Mouse (Mus musculus): Measurements from ENCODE around the gene Dazap2.

Gene Dazap2

GRCm38 (mm10) chr15:100639972-100640750 lies 25.0 kb downstream of the Dazap2 start:
- DNase-seq (ENCODE audit: low spot score) = no peak

GRCm38 (mm10) chr15:100641226-100641810 lies 26.2 kb downstream of the Dazap2 start:
- no peak for DNase-seq (ENCODE audit: low spot score)

GRCm38 (mm10) chr15:100642451-100642850 lies 27.3 kb downstream of the Dazap2 start:
- no peak for DNase-seq (ENCODE audit: low spot score)

- no peak for DNase-seq (ENCODE audit: low spot score)
These were observed 31.0 kb downstream of the Dazap2 start for GRCm38 (mm10) chr15:100646161-100646560.

GRCm38 (mm10) chr15:100650111-100650510 lies 35.0 kb downstream of the Dazap2 start:
- DNase-seq (ENCODE audit: low spot score) = no peak

- DNase-seq (ENCODE audit: low spot score) = no peak
These were observed 36.5 kb downstream of the Dazap2 start for GRCm38 (mm10) chr15:100651610-100652009.

GRCm38 (mm10) chr15:100654271-100654670 lies 39.1 kb downstream of the Dazap2 start:
- no peak for DNase-seq (ENCODE audit: low spot score)

GRCm38 (mm10) chr15:100655201-100655600 lies 40.1 kb downstream of the Dazap2 start:
- no peak for DNase-seq (ENCODE audit: low spot score)

- peak; percentile 59 for DNase-seq (ENCODE audit: low spot score)
These were observed 45.2 kb downstream of the Dazap2 start for GRCm38 (mm10) chr15:100660306-100660705.

- DNase-seq (ENCODE audit: low spot score) = no peak
These were observed 45.7 kb downstream of the Dazap2 start for GRCm38 (mm10) chr15:100660805-100661204.

- DNase-seq (ENCODE audit: low spot score) = no peak
These were observed 49.7 kb downstream of the Dazap2 start for GRCm38 (mm10) chr15:100664813-100665274.

GRCm38 (mm10) chr15:100665411-100666218 lies 50.5 kb downstream of the Dazap2 start:
- DNase-seq (ENCODE audit: low spot score) = no peak

- no peak for DNase-seq (ENCODE audit: low spot score)
These were observed 51.1 kb downstream of the Dazap2 start for GRCm38 (mm10) chr15:100666219-100666696.

- DNase-seq (ENCODE audit: low spot score) = no peak
These were observed 51.7 kb downstream of the Dazap2 start for GRCm38 (mm10) chr15:100666851-100667250.

GRCm38 (mm10) chr15:100667420-100667819 lies 52.3 kb downstream of the Dazap2 start:
- no peak for DNase-seq (ENCODE audit: low spot score)

GRCm38 (mm10) chr15:100667871-100668545 lies 52.9 kb downstream of the Dazap2 start:
- DNase-seq (ENCODE audit: low spot score) = no peak

GRCm38 (mm10) chr15:100669337-100669736 lies 54.2 kb downstream of the Dazap2 start, which contains the start of gene Bin2:
TSS of gene Bin2 (minus strand) at chr15:100669553.
- peak; percentile 62 for DNase-seq (ENCODE audit: low spot score)

GRCm38 (mm10) chr15:100670004-100670403 lies 54.9 kb downstream of the Dazap2 start:
- no peak for DNase-seq (ENCODE audit: low spot score)
